Mouse (Mus musculus): Measurements from ENCODE around the gene Espn.

Gene Espn

GRCm38 (mm10) chr4:152146033-152146827 is 5.9 kb downstream of the Espn start:
- no peak for DNase-seq (ENCODE audit: low spot score in 2 of 2)

GRCm38 (mm10) chr4:152145473-152145872 is 6.7 kb downstream of the Espn start:
- DNase-seq (ENCODE audit: low spot score in 2 of 2) = no peak

- DNase-seq (ENCODE audit: low spot score in 2 of 2) = no peak
Observed at GRCm38 (mm10) chr4:152143632-152144031, 8.5 kb downstream of the Espn start.

- no peak for DNase-seq (ENCODE audit: low spot score in 2 of 2)
Observed at GRCm38 (mm10) chr4:152141521-152142135, 10.5 kb downstream of the Espn start.

GRCm38 (mm10) chr4:152140441-152140840 is 11.7 kb downstream of the Espn start:
- no peak for DNase-seq (ENCODE audit: low spot score in 2 of 2)

GRCm38 (mm10) chr4:152138497-152139260 is 13.5 kb downstream of the Espn start:
- DNase-seq (ENCODE audit: low spot score in 2 of 2) = peak in 1 of 2 experiments; percentile 65

GRCm38 (mm10) chr4:152136876-152137250 is 15.3 kb downstream of the Espn start:
- no peak for DNase-seq (ENCODE audit: low spot score in 2 of 2)

GRCm38 (mm10) chr4:152136112-152136875 is 15.9 kb downstream of the Espn start:
- no peak for DNase-seq (ENCODE audit: low spot score in 2 of 2)

GRCm38 (mm10) chr4:152135363-152135762 is 16.8 kb downstream of the Espn start:
- DNase-seq (ENCODE audit: low spot score in 2 of 2) = no peak

- no peak for DNase-seq (ENCODE audit: low spot score in 2 of 2)
Observed at GRCm38 (mm10) chr4:152134507-152134906, 17.7 kb downstream of the Espn start.

GRCm38 (mm10) chr4:152133213-152133612 is 19.0 kb downstream of the Espn start:
- no peak for DNase-seq (ENCODE audit: low spot score in 2 of 2)

- no peak for DNase-seq (ENCODE audit: low spot score in 2 of 2)
Observed at GRCm38 (mm10) chr4:152132772-152133169, 19.4 kb downstream of the Espn start.

GRCm38 (mm10) chr4:152131809-152132771 is 20.1 kb downstream of the Espn start:
- no peak for DNase-seq (ENCODE audit: low spot score in 2 of 2)

- DNase-seq (ENCODE audit: low spot score in 2 of 2) = no peak
Observed at GRCm38 (mm10) chr4:152130771-152131653, 21.2 kb downstream of the Espn start.

- no peak for DNase-seq (ENCODE audit: low spot score in 2 of 2)
Observed at GRCm38 (mm10) chr4:152129395-152129930, 22.7 kb downstream of the Espn start.

GRCm38 (mm10) chr4:152128784-152129183 is 23.4 kb downstream of the Espn start:
- DNase-seq (ENCODE audit: low spot score in 2 of 2) = no peak

GRCm38 (mm10) chr4:152127884-152128283 is 24.3 kb downstream of the Espn start:
- no peak for DNase-seq (ENCODE audit: low spot score in 2 of 2)

- no peak for DNase-seq (ENCODE audit: low spot score in 2 of 2)
Observed at GRCm38 (mm10) chr4:152126026-152126920, 25.9 kb downstream of the Espn start.

Measured in frontal cortex, postnatal 14 days (tissue).